Mouse (Mus musculus): Measurements from ENCODE around the gene D230025D16Rik. TPM values are rescaled to one million over a fixed set of nuclear protein-coding genes. Genes with fewer than 3 reads are reported as not detected.

The D230025D16Rik gene
- total RNA-seq, 1 experiment, result 41.7 TPM

DNA sequence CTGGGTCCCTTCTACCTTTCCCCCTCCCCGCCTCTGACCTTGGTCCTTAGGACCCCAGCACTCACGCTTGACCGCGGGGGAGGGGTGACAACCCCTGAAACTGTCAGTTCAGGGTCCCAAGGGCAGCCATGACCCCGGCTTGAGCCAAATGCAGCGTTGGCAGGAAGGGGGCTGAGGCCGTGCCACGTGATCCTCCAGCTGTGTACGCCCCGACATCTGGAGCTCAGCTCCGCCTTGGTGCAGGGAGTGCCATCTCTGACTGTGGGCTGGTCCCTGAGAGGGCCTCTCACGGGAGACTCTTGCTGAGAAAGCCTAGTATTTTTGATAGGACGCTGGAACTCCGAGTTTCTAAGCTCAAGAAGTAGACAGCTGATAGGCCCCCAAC, 30.0 kb downstream of the D230025D16Rik start, which contains the start of gene B3gnt9:
TSS of gene B3gnt9 (minus strand) at position 188 of the 385 bp plus-strand sequence.
- no peaks in the 10 kb centered on the region for H3K9me3 ChIP-seq (ENCODE audit: control insufficient read depth, insufficient read depth, low read depth, low read length)
- no peak for TF ChIP-seq MAFK (IDR thresholded peaks at IDR 0.05; ENCODE audit: insufficient read depth, low read depth, low read length)
- TF ChIP-seq ZC3H11A (IDR thresholded peaks at IDR 0.05; ENCODE audit: borderline replicate concordance, low read depth, low read length), result no peak
- TF ChIP-seq CHD2 (IDR thresholded peaks at IDR 0.05; ENCODE audit: low read depth, low read length), result no peak
- TF ChIP-seq HCFC1 (IDR thresholded peaks at IDR 0.05; ENCODE audit: borderline replicate concordance, insufficient read depth, low read length), result no peak
- no peak for TF ChIP-seq ZNF384 (IDR thresholded peaks at IDR 0.05; ENCODE audit: low read depth, low read length)
- no peak for DNase-seq (ENCODE audit: low read depth, low spot score)
- peak within 1 kb of the TSS; percentile 62 for H3K9ac ChIP-seq (ENCODE audit: insufficient read depth, low read depth, low read length, poor library complexity, severe bottlenecking)
- peak within 1 kb of the TSS; percentile 60 to 74 for H3K4me3 ChIP-seq (ENCODE audit: insufficient read depth in 1 of 2, low read depth in 1 of 2, low read length in 2 of 2, poor library complexity in 1 of 2, severe bottlenecking in 1 of 2)
- peaks cover 0 to 12% of the 10 kb centered on the region in 2 experiments; a peak in 2 of 4 replicates for H3K4me1 ChIP-seq (ENCODE audit: control insufficient read depth in 2 of 2, insufficient read depth in 2 of 2, low read length in 2 of 2, poor library complexity in 1 of 2)
- in situ Hi-C loops (cut with MboI; ENCODE audit: low sequenced_read_pairs in 2 of 2, unreplicated experiment in 2 of 2), result loop anchor here in 1 of 2 experiments (25.0 kb wide), 1 partner anchor 618 kb away; the partner anchor contains the start of genes Ciao2b and Rrad
- no peak within 1 kb of the TSS for H3K27ac ChIP-seq (ENCODE audit: insufficient read depth, low read depth, low read length, poor library complexity, severe bottlenecking)
- H3K36me3 ChIP-seq (ENCODE audit: control insufficient read depth, insufficient read depth, low read length, poor library complexity, severe bottlenecking), result peaks cover 30% of the 10 kb centered on the region

DNA sequence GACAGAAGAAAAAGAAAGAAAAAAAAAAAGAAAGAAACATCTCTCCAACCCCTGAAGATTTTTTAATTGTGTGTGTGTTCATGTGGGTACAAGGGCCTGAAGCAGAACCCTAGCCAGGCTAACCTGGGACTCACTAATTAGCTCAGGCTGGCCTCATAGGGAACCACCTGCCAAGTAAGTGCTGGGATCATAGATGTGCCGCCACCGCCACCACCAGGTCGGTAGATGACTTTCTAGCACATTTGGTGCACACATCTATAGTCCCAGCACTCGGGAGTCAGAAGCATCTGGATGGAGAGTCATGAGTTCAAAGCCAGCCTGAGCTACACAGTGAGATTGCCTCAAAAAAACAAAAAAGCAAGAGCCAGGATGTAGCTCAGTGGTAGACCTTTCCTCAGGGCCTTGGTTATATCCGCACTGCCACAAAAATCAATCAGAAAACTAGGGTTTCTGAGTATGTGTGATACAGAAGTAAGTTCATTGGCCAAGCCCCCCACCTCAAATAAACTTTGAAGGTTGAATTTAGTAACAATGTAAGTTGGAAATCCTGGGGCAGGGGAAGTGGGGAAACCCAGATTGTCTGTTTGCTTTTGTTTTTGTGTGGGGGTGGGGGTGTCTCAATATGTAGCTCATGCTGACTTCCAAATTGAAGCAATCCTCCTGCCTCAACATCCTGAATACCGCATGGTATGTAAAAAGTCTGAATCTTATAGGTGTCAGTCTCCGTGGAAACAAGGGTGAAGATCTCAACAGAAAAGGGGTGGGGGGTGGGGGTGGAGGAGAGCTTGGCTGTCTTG, 32.6 kb downstream of the D230025D16Rik start:
- H3K27ac ChIP-seq (ENCODE audit: insufficient read depth, low read depth, low read length, poor library complexity, severe bottlenecking), result no peak overlapping the region
- TF ChIP-seq CHD2 (IDR thresholded peaks at IDR 0.05; ENCODE audit: low read depth, low read length) (no peak), ZNF384 (IDR thresholded peaks at IDR 0.05; ENCODE audit: low read depth, low read length) (no peak), HCFC1 (IDR thresholded peaks at IDR 0.05; ENCODE audit: borderline replicate concordance, insufficient read depth, low read length) (no peak), ZC3H11A (IDR thresholded peaks at IDR 0.05; ENCODE audit: borderline replicate concordance, low read depth, low read length) (no peak), MAFK (IDR thresholded peaks at IDR 0.05; ENCODE audit: insufficient read depth, low read depth, low read length) (no peak)
- H3K9me3 ChIP-seq (ENCODE audit: control insufficient read depth, insufficient read depth, low read depth, low read length), result no peaks in the 10 kb centered on the region
- no peak for DNase-seq (ENCODE audit: low read depth, low spot score)
- peaks cover 0 to 15% of the 10 kb centered on the region in 2 experiments; a peak in 2 of 4 replicates for H3K4me1 ChIP-seq (ENCODE audit: control insufficient read depth in 2 of 2, insufficient read depth in 2 of 2, low read length in 2 of 2, poor library complexity in 1 of 2)
- H3K4me3 ChIP-seq (ENCODE audit: insufficient read depth in 1 of 2, low read depth in 1 of 2, low read length in 2 of 2, poor library complexity in 1 of 2, severe bottlenecking in 1 of 2), result no peak overlapping the region
- no peak overlapping the region for H3K9ac ChIP-seq (ENCODE audit: insufficient read depth, low read depth, low read length, poor library complexity, severe bottlenecking)
- H3K36me3 ChIP-seq (ENCODE audit: control insufficient read depth, insufficient read depth, low read length, poor library complexity, severe bottlenecking), result peaks cover 5% of the 10 kb centered on the region; the same call in 1 of the 2 replicates
- in situ Hi-C loops (cut with MboI; ENCODE audit: low sequenced_read_pairs in 2 of 2, unreplicated experiment in 2 of 2), result loop anchor here in 1 of 2 experiments (25.0 kb wide), 1 partner anchor 620 kb away; the partner anchor contains the start of genes Ciao2b and Rrad

DNA sequence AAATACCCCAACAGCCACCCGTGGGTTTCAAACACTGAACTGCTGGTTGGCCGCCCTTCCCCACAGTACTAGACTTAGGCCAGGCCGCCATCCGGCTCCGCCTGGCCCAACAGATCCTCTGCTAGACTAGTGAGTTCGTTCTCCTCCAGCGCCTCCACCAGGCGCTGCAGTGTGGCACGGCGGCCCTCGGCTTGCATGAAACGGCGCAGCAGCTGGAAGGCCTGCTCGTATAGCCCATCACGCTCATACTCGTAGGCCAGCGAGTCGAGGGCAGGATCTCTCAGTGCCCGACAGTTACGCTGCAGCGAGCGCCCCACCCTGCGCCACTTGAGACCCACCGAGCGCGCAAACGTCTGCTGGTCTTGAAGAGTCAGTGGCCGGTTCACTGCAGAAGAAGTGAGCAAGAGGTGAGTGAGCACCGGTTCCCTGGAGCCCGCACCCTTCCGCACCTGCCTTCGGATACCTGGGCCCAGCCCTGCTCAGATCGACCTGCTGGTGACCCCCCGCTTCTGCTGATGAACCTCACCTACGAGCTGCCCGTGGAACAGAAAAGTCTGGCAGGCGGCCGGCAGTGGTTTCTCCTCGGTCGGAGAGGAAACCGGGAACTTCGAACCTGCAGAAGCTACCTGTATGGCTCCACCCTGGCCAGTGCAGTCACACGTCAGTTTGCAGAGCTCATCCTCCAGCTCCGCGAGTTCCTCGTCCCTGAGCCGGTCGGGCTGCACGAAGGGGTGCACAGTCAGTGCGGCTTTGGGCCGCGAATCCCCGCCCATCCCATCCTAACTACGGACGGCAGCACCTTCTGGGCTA, 34.2 kb downstream of the D230025D16Rik start:
- peaks cover 0 to 10% of the 10 kb centered on the region in 2 experiments; a peak in 1 of 4 replicates for H3K4me1 ChIP-seq (ENCODE audit: control insufficient read depth in 2 of 2, insufficient read depth in 2 of 2, low read length in 2 of 2, poor library complexity in 1 of 2)
- H3K4me3 ChIP-seq (ENCODE audit: insufficient read depth in 1 of 2, low read depth in 1 of 2, low read length in 2 of 2, poor library complexity in 1 of 2, severe bottlenecking in 1 of 2), result peak overlapping the region; percentile 53 to 57
- in situ Hi-C loops (cut with MboI; ENCODE audit: low sequenced_read_pairs in 2 of 2, unreplicated experiment in 2 of 2), result loop anchor here in 1 of 2 experiments (25.0 kb wide), 1 partner anchor 622 kb away; the partner anchor contains the start of genes Ciao2b and Rrad
- H3K36me3 ChIP-seq (ENCODE audit: control insufficient read depth, insufficient read depth, low read length, poor library complexity, severe bottlenecking), result no peaks in the 10 kb centered on the region
- no peak for DNase-seq (ENCODE audit: low read depth, low spot score)
- TF ChIP-seq ZNF384 (IDR thresholded peaks at IDR 0.05; ENCODE audit: low read depth, low read length) (no peak), ZC3H11A (IDR thresholded peaks at IDR 0.05; ENCODE audit: borderline replicate concordance, low read depth, low read length) (no peak), MAFK (IDR thresholded peaks at IDR 0.05; ENCODE audit: insufficient read depth, low read depth, low read length) (no peak), HCFC1 (IDR thresholded peaks at IDR 0.05; ENCODE audit: borderline replicate concordance, insufficient read depth, low read length) (no peak), CHD2 (IDR thresholded peaks at IDR 0.05; ENCODE audit: low read depth, low read length) (no peak)
- no peaks in the 10 kb centered on the region for H3K9me3 ChIP-seq (ENCODE audit: control insufficient read depth, insufficient read depth, low read depth, low read length)
- no peak overlapping the region for H3K27ac ChIP-seq (ENCODE audit: insufficient read depth, low read depth, low read length, poor library complexity, severe bottlenecking)
- peak overlapping the region; percentile 45; the same call in 1 of the 2 replicates for H3K9ac ChIP-seq (ENCODE audit: insufficient read depth, low read depth, low read length, poor library complexity, severe bottlenecking)

DNA sequence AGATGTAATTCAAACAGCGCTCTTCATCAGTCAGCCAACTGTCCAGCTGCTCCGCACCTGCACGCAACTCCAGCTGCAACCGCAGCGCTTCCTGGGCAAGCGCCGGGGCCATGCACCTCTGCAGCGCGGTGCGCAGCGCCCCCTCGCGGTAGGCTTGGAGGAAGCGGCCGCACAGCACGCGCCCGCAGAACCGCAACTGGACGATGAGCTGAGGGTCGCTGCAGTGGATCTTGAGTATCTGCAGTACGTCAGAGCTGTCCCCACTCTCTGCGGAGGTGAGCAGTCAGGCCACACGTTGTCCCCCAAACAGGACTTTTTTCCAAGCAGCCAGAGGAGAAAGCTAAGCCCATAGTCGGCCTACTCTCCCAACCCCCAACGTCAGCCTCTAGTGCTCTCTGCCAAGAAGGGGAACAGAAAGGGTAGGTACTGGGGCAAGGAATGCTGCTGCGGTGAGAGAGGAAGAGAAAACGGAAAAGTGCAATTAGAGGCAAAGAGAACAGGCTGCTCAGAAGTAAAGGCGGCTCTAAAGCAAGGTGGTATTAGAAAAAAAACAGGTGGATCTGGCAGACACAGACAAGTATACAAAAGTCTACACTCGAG, 34.9 kb downstream of the D230025D16Rik start:
- Histone ChIP-seq H3K36me3 (ENCODE audit: control insufficient read depth, insufficient read depth, low read length, poor library complexity, severe bottlenecking) (no peaks in the 10 kb centered on the region), H3K4me3 (ENCODE audit: insufficient read depth in 1 of 2, low read depth in 1 of 2, low read length in 2 of 2, poor library complexity in 1 of 2, severe bottlenecking in 1 of 2) (peak overlapping the region; percentile 53 to 57), H3K27ac (ENCODE audit: insufficient read depth, low read depth, low read length, poor library complexity, severe bottlenecking) (no peak overlapping the region), H3K4me1 (ENCODE audit: control insufficient read depth in 2 of 2, insufficient read depth in 2 of 2, low read length in 2 of 2, poor library complexity in 1 of 2) (peaks cover 0 to 10% of the 10 kb centered on the region in 2 experiments; a peak in 1 of 4 replicates), H3K9me3 (ENCODE audit: control insufficient read depth, insufficient read depth, low read depth, low read length) (no peaks in the 10 kb centered on the region), H3K9ac (ENCODE audit: insufficient read depth, low read depth, low read length, poor library complexity, severe bottlenecking) (peak overlapping the region; percentile 45; the same call in 1 of the 2 replicates)
- DNase-seq (ENCODE audit: low read depth, low spot score), result no peak
- TF ChIP-seq ZC3H11A (IDR thresholded peaks at IDR 0.05; ENCODE audit: borderline replicate concordance, low read depth, low read length) (no peak), MAFK (IDR thresholded peaks at IDR 0.05; ENCODE audit: insufficient read depth, low read depth, low read length) (no peak), ZNF384 (IDR thresholded peaks at IDR 0.05; ENCODE audit: low read depth, low read length) (no peak), HCFC1 (IDR thresholded peaks at IDR 0.05; ENCODE audit: borderline replicate concordance, insufficient read depth, low read length) (no peak), CHD2 (IDR thresholded peaks at IDR 0.05; ENCODE audit: low read depth, low read length) (no peak)
- in situ Hi-C loops (cut with MboI; ENCODE audit: low sequenced_read_pairs in 2 of 2, unreplicated experiment in 2 of 2), result loop anchor here in 1 of 2 experiments (25.0 kb wide), 1 partner anchor 623 kb away; the partner anchor contains the start of genes Ciao2b and Rrad

Data from ES-E14 (cell line).